Mouse (Mus musculus) hindbrain, embryonic 10.5 days (tissue): ENCODE results near the gene Ush1g. TPM values are rescaled to one million over a fixed set of nuclear protein-coding genes. Genes with fewer than 3 reads are reported as not detected.

Experiments used
- DNase-seq: peaks from one replicate; pipeline ENCODE4 v3.0.0-alpha.2; 2017; ENCODE audit warnings: low spot score
- H3K27ac ChIP-seq: fragments of 300-500 bp; sonication (generic); 2 replicates; pipeline ENCODE4 v1.5.1; 2016; ENCODE audit warnings: mild to moderate bottlenecking, moderate library complexity
- H3K27me3 ChIP-seq: fragments of 300-500 bp; sonication (generic); 2 replicates; pipeline ENCODE4 v1.6.1; 2016; ENCODE audit warnings: mild to moderate bottlenecking; ENCODE audit not compliant: poor library complexity, insufficient read depth, severe bottlenecking
- H3K36me3 ChIP-seq: fragments of 300-500 bp; sonication (generic); 2 replicates; pipeline ENCODE4 v1.6.1; 2016; ENCODE audit warnings: mild to moderate bottlenecking, moderate library complexity
- H3K4me1 ChIP-seq: fragments of 300-500 bp; sonication (generic); replicated peaks from 2 replicates; pipeline ENCODE4 v1.6.1; 2016; ENCODE audit warnings: mild to moderate bottlenecking
- H3K4me3 ChIP-seq: fragments of 300-500 bp; sonication (generic); 2 replicates; pipeline ENCODE4 v1.5.1; 2016; ENCODE audit warnings: mild to moderate bottlenecking, moderate library complexity
- H3K9me3 ChIP-seq: fragments of 300-500 bp; sonication (generic); 2 replicates; pipeline ENCODE4 v1.6.1; 2016; ENCODE audit warnings: mild to moderate bottlenecking, moderate library complexity
- WGBS: fragments of 180-500 bp; shearing (Covaris S2); methylation state at CpG from one replicate; pipeline ENCODE4 v1.1.7; 2016; 5-methylcytosine and 5-hydroxymethylcytosine counted together
- polyA plus RNA-seq: library from polyadenylated mRNA; unstranded; fragments of >200 nt; fragmentation: Nextera tagmentation; extraction: Ambion mirVana; gene quantifications from 2 replicates; pipeline ENCODE4 v1.2.1, GENCODE M21; 2016

Ush1g gene
- polyA plus RNA-seq, 1 experiment from 2014 or later = 0.10 TPM

GRCm38 (mm10) chr11:115282723-115283485, 38.9 kb downstream of the Ush1g start:
- no peaks in the 10 kb centered on the region for H3K36me3 ChIP-seq
- H3K27ac ChIP-seq = no peak overlapping the region
- H3K27me3 ChIP-seq = no peaks in the 10 kb centered on the region
- H3K4me3 ChIP-seq = no peak overlapping the region
- no peaks in the 10 kb centered on the region for H3K9me3 ChIP-seq
- DNase-seq = no peak
- WGBS = 84% methylated on average over 8 of the region's 8 CpGs
- peaks cover 7% of the 10 kb centered on the region for H3K4me1 ChIP-seq

GRCm38 (mm10) chr11:115282295-115282694, 39.5 kb downstream of the Ush1g start:
- peaks cover 11% of the 10 kb centered on the region for H3K4me1 ChIP-seq
- WGBS = 73% methylated on average over 8 of the region's 8 CpGs
- no peak overlapping the region for H3K4me3 ChIP-seq
- no peaks in the 10 kb centered on the region for H3K9me3 ChIP-seq
- DNase-seq = no peak
- no peaks in the 10 kb centered on the region for H3K36me3 ChIP-seq
- no peak overlapping the region for H3K27ac ChIP-seq
- H3K27me3 ChIP-seq = no peaks in the 10 kb centered on the region

- Histone ChIP-seq H3K27ac (no peak overlapping the region), H3K4me3 (no peak overlapping the region), H3K27me3 (no peaks in the 10 kb centered on the region), H3K4me1 (peaks cover 31% of the 10 kb centered on the region), H3K9me3 (no peaks in the 10 kb centered on the region), H3K36me3 (no peaks in the 10 kb centered on the region)
- no peak for DNase-seq
- 70% methylated on average over 1 of the region's 1 CpGs for WGBS
Measured at GRCm38 (mm10) chr11:115279726-115280125, 42.1 kb downstream of the Ush1g start.

DNA sequence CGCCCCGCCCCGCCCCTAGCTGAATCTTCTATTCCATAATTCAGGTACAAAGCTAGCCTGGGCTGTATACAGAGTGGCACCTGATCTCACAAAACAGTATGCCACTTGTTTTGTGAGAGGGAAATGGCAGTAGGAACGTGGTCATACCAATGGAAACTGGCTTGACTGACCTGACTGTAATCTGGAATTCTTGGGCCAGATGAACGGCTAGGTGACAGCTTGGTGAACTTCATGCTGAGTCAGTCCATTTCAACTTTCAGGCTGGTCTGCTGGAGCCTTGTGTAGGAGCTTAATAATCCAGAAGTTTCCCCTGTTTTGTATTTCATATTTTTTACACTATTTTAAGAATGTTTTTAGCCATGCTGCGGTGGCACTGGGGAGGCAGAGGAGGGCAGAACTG, 43.7 kb downstream of the Ush1g start:
- no peak for DNase-seq
- H3K27ac ChIP-seq = no peak overlapping the region
- no peaks in the 10 kb centered on the region for H3K9me3 ChIP-seq
- peak overlapping the region; percentile 79 for H3K4me3 ChIP-seq
- 79% methylated on average over 6 of the region's 6 CpGs for whole genome bisulfite sequencing
- H3K27me3 ChIP-seq = no peaks in the 10 kb centered on the region
- H3K36me3 ChIP-seq = no peaks in the 10 kb centered on the region
- H3K4me1 ChIP-seq = peaks cover 41% of the 10 kb centered on the region

- DNase-seq = no peak
- Histone ChIP-seq H3K4me1 (peaks cover 43% of the 10 kb centered on the region), H3K4me3 (peak overlapping the region; percentile 79), H3K9me3 (no peaks in the 10 kb centered on the region), H3K27me3 (no peaks in the 10 kb centered on the region), H3K36me3 (no peaks in the 10 kb centered on the region), H3K27ac (peak overlapping the region; percentile 94)
- 24% methylated on average over 7 of the region's 7 CpGs for WGBS
Measured at GRCm38 (mm10) chr11:115277604-115277975, 44.3 kb downstream of the Ush1g start.

DNA sequence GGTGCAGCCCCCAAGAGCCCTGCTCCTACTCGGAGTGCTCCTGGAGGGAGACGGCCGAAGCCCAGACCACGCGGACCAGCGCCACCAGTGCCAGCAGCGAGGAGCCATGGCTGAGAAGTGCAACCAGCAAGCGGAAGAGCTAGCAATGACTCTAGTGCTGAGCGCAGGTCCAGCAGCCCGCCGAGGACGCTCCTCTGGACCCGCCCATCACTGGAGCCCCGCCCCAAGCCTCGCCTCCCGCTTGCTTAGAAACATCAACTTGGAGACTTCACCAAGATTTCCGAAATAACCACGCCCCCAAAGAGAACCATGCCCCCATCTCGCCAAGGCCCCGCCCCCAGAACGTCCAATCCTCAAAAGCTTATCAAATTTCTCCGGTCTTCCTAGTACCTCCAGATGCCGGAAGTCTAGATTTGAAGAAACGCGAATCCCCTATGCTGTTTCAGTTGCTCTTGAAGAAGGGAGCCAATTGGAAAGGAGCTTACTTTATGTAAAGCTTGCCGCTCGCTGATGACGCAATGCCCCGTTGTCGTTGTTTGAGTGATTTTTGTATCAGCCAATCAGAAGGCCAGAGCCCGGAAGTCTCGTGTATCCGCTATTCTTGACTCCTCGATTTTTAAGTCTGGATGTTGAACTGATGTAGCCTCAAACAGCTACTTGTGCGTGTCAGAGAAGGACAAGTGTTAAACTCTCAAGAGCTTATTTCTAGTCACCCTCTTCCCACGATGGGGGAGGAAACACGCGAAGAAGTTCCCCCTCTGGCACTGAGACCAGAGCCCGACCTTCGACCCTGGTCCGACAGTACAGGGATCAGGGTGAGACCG, 44.8 kb downstream of the Ush1g start, which contains the start of gene Fdxr:
TSS of gene Fdxr (minus strand) at position 271 of the 824 bp plus-strand sequence.
- WGBS = under 1% methylated on average over 42 of the region's 42 CpGs

DNA sequence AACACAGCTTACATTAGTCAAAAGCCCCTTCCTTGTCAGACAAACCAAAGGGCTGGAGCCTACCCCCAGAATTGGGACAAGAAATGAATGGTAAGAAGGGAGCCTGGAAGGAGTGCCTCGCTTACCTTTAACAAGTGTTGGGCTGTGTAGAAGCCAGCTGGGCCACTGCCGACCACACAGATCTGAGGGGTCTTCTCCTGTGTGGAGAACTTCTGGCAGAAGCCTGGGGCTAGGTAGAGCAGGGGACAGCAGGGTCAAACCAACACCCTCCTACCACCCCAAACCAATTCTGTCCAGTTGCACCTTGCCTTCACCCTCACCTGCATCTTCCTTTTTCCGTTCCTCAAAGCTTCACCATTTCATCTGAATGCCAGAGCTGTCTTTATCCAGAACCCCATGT, 45.9 kb downstream of the Ush1g start:
- Histone ChIP-seq H3K9me3 (no peaks in the 10 kb centered on the region), H3K36me3 (0 out of 2 replicates have a peak, but pooled peaks cover 9% of the 10 kb centered on the region), H3K4me1 (peaks cover 50% of the 10 kb centered on the region), H3K27ac (peak overlapping the region; percentile 94; the same call in 1 of the 2 replicates), H3K4me3 (peak overlapping the region; percentile 79), H3K27me3 (no peaks in the 10 kb centered on the region)
- DNase-seq = no peak
- 61% methylated on average over 3 of the region's 3 CpGs for WGBS

More for the DNA sequence above, 44.8 kb downstream of the Ush1g start, which contains the start of gene Fdxr:
- peak; percentile 99 for DNase-seq
- no peaks in the 10 kb centered on the region for H3K9me3 ChIP-seq
- H3K36me3 ChIP-seq = 0 out of 2 replicates have a peak, but pooled peaks cover 3% of the 10 kb centered on the region
- peak within 1 kb of the TSS; percentile 94 for H3K27ac ChIP-seq
- peaks cover 43% of the 10 kb centered on the region for H3K4me1 ChIP-seq
- H3K4me3 ChIP-seq = peak within 1 kb of the TSS; percentile 79
- H3K27me3 ChIP-seq = no peaks in the 10 kb centered on the region

- DNase-seq = no peak
- Histone ChIP-seq H3K27me3 (no peaks in the 10 kb centered on the region), H3K4me1 (peaks cover 50% of the 10 kb centered on the region), H3K9me3 (no peaks in the 10 kb centered on the region), H3K27ac (no peak overlapping the region), H3K36me3 (0 out of 2 replicates have a peak, but pooled peaks cover 9% of the 10 kb centered on the region), H3K4me3 (peak overlapping the region; percentile 79; the same call in 1 of the 2 replicates)
- WGBS = 89% methylated on average over 6 of the region's 6 CpGs
Measured at GRCm38 (mm10) chr11:115275509-115275908, 46.3 kb downstream of the Ush1g start.

DNA sequence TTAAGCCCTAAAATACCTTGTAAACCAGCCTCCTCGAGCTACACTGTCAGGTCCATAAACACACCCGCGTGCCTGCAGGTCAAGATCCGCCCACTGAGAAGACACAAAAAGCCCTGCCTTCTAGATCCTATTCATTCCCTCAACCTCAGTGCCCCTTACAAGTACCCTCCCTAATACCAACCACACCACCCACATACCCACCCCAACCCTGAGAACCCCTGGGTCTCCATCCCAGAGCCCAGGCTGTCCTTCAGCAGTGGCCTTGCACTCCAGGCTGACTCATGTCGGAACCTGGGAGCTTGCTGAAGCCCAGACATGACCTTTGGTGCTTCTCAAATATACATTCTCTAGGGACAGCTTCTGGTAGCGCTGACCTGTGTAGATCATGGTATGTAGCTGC, 47.1 kb downstream of the Ush1g start:
- peaks cover 6% of the 10 kb centered on the region for H3K27me3 ChIP-seq
- 89% methylated on average over 6 of the region's 6 CpGs for WGBS
- H3K4me3 ChIP-seq = no peak overlapping the region
- no peak for DNase-seq
- H3K27ac ChIP-seq = no peak overlapping the region
- 0 out of 2 replicates have a peak, but pooled peaks cover 9% of the 10 kb centered on the region for H3K36me3 ChIP-seq
- peaks cover 56% of the 10 kb centered on the region for H3K4me1 ChIP-seq
- no peaks in the 10 kb centered on the region for H3K9me3 ChIP-seq

GRCm38 (mm10) chr11:115274178-115274577, 47.7 kb downstream of the Ush1g start:
- no peak overlapping the region for H3K4me3 ChIP-seq
- WGBS = 84% methylated on average over 7 of the region's 7 CpGs
- no peak overlapping the region for H3K27ac ChIP-seq
- no peak for DNase-seq
- peaks cover 59% of the 10 kb centered on the region for H3K4me1 ChIP-seq
- H3K27me3 ChIP-seq = peaks cover 11% of the 10 kb centered on the region
- H3K36me3 ChIP-seq = peaks cover 14% of the 10 kb centered on the region
- H3K9me3 ChIP-seq = no peaks in the 10 kb centered on the region

GRCm38 (mm10) chr11:115273735-115274134, 48.1 kb downstream of the Ush1g start:
- peaks cover 16% of the 10 kb centered on the region for H3K27me3 ChIP-seq
- WGBS = 57% methylated on average over 7 of the region's 7 CpGs
- peaks cover 18% of the 10 kb centered on the region for H3K36me3 ChIP-seq
- peaks cover 59% of the 10 kb centered on the region for H3K4me1 ChIP-seq
- no peak for DNase-seq
- no peaks in the 10 kb centered on the region for H3K9me3 ChIP-seq
- no peak overlapping the region for H3K4me3 ChIP-seq
- H3K27ac ChIP-seq = no peak overlapping the region

- 74% methylated on average over 10 of the region's 10 CpGs for WGBS
- no peak for DNase-seq
- no peaks in the 10 kb centered on the region for H3K9me3 ChIP-seq
- peaks cover 26% of the 10 kb centered on the region for H3K36me3 ChIP-seq
- H3K4me1 ChIP-seq = peaks cover 62% of the 10 kb centered on the region
- H3K4me3 ChIP-seq = no peak overlapping the region
- peaks cover 23% of the 10 kb centered on the region for H3K27me3 ChIP-seq
- no peak overlapping the region for H3K27ac ChIP-seq
Measured at GRCm38 (mm10) chr11:115272894-115273498, 48.8 kb downstream of the Ush1g start.
